Mouse (Mus musculus): ENCODE results near the gene Ank2.

- no peak for TF ChIP-seq CTCF (IDR thresholded peaks at IDR 0.05; ENCODE audit: low read depth, low read length)
- TF ChIP-seq POLR2A (IDR thresholded peaks at IDR 0.05; ENCODE audit: extremely low read depth, insufficient read depth, low read length) = no peak
Measured at GRCm38 (mm10) chr3:127272801-127273200, 226.3 kb downstream of the Ank2 start.

All from liver, adult 2 months (tissue).